Mouse (Mus musculus): ENCODE measurements around the gene Ddost. TPM values are rescaled to one million over a fixed set of nuclear protein-coding genes. Genes with fewer than 3 reads are reported as not detected.

The Ddost gene
- polyA plus RNA-seq, 1 experiment from 2014 or later, result 274 TPM

Other genes starting within 250 kb of the Ddost start
- 146 and 148 TPM in 2 replicates for gene Hp1bp3, start 88.4 kb upstream of the Ddost start, polyA plus RNA-seq (2016; fragmentation: Nextera tagmentation; extraction: Ambion mirVana)
- gene Sh2d5, start 54.3 kb upstream of the Ddost start, polyA plus RNA-seq (2016; fragmentation: Nextera tagmentation; extraction: Ambion mirVana), result 1.3 and 2.4 TPM in 2 replicates
- 0.63 and 0.75 TPM in 2 replicates for gene Kif17, start 54.3 kb upstream of the Ddost start, polyA plus RNA-seq (2016; fragmentation: Nextera tagmentation; extraction: Ambion mirVana)
- gene Pink1, start 21.6 kb downstream of the Ddost start, polyA plus RNA-seq (2016; fragmentation: Nextera tagmentation; extraction: Ambion mirVana), result 35.0 and 52.2 TPM in 2 replicates
- gene Cda, start 63.3 kb downstream of the Ddost start, polyA plus RNA-seq (2016; fragmentation: Nextera tagmentation; extraction: Ambion mirVana), result 2.2 and 4.1 TPM in 2 replicates
- not detected in 2 replicates for gene Fam43b, start 91.8 kb downstream of the Ddost start, polyA plus RNA-seq (2016; fragmentation: Nextera tagmentation; extraction: Ambion mirVana)
- gene Mul1, start 129.9 kb downstream of the Ddost start, polyA plus RNA-seq (2016; fragmentation: Nextera tagmentation; extraction: Ambion mirVana), result 20.2 and 22.6 TPM in 2 replicates
- gene Camk2n1, start 149.6 kb downstream of the Ddost start, polyA plus RNA-seq (2016; fragmentation: Nextera tagmentation; extraction: Ambion mirVana), result 2.9 and 5.1 TPM in 2 replicates